Mouse (Mus musculus): ENCODE data around the gene Phb2. TPM values are rescaled to one million over a fixed set of nuclear protein-coding genes. Genes with fewer than 3 reads are reported as not detected.

Phb2 gene
- polyA plus RNA-seq, 1 experiment from 2014 or later, result 353 TPM

DNA sequence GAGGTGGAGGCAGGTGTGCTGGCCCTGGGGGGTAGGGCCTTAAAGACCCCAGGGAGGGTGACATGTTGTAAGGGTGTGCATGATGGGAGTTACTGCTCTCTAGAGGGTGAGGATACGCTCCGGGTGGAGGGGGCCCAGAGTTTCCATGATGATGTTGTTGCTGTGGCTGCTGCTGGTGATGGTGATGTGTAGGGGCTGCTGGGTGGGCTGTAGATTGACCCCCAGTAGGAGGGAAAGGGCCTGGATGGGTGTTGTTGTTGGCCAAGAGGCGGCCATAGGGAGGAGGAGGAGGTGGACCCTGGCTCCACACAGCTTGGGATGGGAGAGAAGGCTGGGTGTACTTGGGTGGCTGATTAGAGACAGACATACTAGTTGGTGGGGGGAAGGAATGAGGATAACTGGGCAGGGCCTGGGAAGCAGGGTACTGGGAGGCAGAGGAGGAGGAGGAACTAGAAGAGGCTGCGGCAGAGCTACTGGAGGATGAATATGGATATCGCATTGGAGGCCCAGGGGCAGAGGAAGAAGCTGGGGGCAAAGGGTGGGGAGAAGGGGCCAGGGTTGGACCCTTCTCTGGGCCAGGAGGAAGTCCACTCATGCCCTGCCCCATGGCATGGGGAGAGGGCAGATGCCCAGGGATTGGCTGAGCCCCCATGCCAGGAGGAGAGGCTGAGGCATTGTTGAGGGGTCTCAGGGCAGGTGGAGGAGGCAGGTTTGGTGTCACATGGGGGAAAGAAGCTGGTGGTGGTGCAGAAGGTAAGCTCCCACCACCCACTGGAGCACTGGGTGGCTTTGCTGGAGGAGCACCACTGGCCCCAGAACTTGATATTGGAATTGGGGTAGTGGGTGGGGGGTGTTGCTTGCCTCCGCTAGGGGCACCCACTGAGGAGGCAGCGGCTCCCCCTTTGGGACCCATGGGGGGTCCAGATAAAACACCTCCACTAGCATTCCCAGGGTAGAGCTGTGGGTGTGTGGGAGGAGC, 34.8 kb downstream of the Phb2 start:
- no peak for ATAC-seq (ENCODE audit: low FRiP score)
- H3K4me1 ChIP-seq (ENCODE audit: control insufficient read depth, insufficient read depth, low read length), result peaks cover 17% of the 10 kb centered on the region

DNA sequence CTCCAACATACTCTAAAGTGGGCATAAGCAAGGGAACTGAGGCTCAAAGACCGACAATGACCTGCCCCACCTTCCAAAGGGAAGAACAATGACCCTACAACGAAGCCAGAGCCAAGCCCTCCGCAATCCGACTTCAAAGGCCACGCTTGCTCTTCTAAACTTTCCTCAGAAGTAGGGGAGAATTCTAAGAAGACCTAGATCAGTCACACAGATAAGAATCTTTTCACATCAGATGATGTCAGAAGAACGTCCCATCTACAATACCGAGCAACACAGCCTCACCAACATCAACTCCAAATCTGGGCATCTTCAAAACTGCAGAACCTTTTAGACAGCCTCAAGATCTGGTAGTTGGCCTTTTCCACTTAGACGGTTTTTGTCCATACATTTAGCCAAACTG, 38.3 kb downstream of the Phb2 start:
- DNase-seq (ENCODE audit: low spot score, missing footprints) (no peak), ATAC-seq (ENCODE audit: low FRiP score) (no peak)
- H3K9ac ChIP-seq (ENCODE audit: low read length), result no peak overlapping the region
- H3K27ac ChIP-seq (ENCODE audit: low read depth, low read length), result no peak overlapping the region
- no peak overlapping the region for H3K4me3 ChIP-seq (ENCODE audit: low read depth, low read length)
- no peaks in the 10 kb centered on the region for H3K27me3 ChIP-seq (ENCODE audit: control insufficient read depth, insufficient read depth, low read length)
- no peak overlapping the region for H3K4me2 ChIP-seq
- WGBS, result 84% methylated on average over 8 of the region's 8 CpGs
- H3K36me3 ChIP-seq (ENCODE audit: control insufficient read depth, insufficient read depth, low read length), result peaks cover 12% of the 10 kb centered on the region
- H3K9me3 ChIP-seq (ENCODE audit: control insufficient read depth, low read length), result no peaks in the 10 kb centered on the region
- H3K4me1 ChIP-seq (ENCODE audit: control insufficient read depth, insufficient read depth, low read length), result peaks cover 22% of the 10 kb centered on the region

More for the DNA sequence above, 34.8 kb downstream of the Phb2 start:
- no peak overlapping the region for H3K27ac ChIP-seq (ENCODE audit: low read depth, low read length)
- H3K9ac ChIP-seq (ENCODE audit: low read length), result no peak overlapping the region
- H3K4me2 ChIP-seq, result peak overlapping the region; percentile 98
- no peak overlapping the region for H3K4me3 ChIP-seq (ENCODE audit: low read depth, low read length)
- H3K27me3 ChIP-seq (ENCODE audit: control insufficient read depth, insufficient read depth, low read length), result no peaks in the 10 kb centered on the region
- no peak for DNase-seq (ENCODE audit: low spot score, missing footprints)
- H3K36me3 ChIP-seq (ENCODE audit: control insufficient read depth, insufficient read depth, low read length), result peaks cover 20% of the 10 kb centered on the region
- H3K9me3 ChIP-seq (ENCODE audit: control insufficient read depth, low read length), result no peaks in the 10 kb centered on the region
- 93% methylated on average over 7 of the region's 7 CpGs for WGBS

- DNase-seq (ENCODE audit: low spot score, missing footprints) (no peak), ATAC-seq (ENCODE audit: low FRiP score) (no peak)
- 90% methylated on average over 2 of the region's 2 CpGs for WGBS
- no peak overlapping the region for H3K9ac ChIP-seq (ENCODE audit: low read length)
- H3K27ac ChIP-seq (ENCODE audit: low read depth, low read length), result no peak overlapping the region
- H3K9me3 ChIP-seq (ENCODE audit: control insufficient read depth, low read length), result no peaks in the 10 kb centered on the region
- no peak overlapping the region for H3K4me3 ChIP-seq (ENCODE audit: low read depth, low read length)
- no peak overlapping the region for H3K4me2 ChIP-seq
- H3K4me1 ChIP-seq (ENCODE audit: control insufficient read depth, insufficient read depth, low read length), result peaks cover 31% of the 10 kb centered on the region
- H3K36me3 ChIP-seq (ENCODE audit: control insufficient read depth, insufficient read depth, low read length), result 0 out of 2 replicates have a peak, but pooled peaks cover 4% of the 10 kb centered on the region
- H3K27me3 ChIP-seq (ENCODE audit: control insufficient read depth, insufficient read depth, low read length), result no peaks in the 10 kb centered on the region
Measured at GRCm38 (mm10) chr6:124753861-124754260, 41.7 kb downstream of the Phb2 start.

DNA sequence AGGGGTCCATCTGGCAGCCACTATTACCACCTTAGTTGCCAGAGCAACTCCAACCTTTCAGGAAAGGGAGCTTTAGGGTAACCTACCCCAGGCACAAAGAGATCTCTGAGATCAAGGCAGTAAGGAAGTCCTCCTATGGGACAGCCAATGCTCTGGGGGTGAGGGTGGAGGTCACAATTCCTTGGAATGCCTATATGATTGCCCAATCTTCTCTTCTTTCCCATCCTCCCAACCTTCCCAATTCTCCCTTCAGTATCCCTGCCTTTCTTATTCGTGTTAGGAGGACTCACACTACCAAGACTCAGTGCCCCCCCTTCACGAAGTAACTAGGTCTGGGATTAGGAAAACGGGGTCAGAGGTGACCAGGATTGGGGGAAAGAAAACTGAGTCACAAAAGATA, 43.2 kb downstream of the Phb2 start:
- Histone ChIP-seq H3K27ac (ENCODE audit: low read depth, low read length) (peak overlapping the region; percentile 92; the same call in 1 of the 2 replicates), H3K4me1 (ENCODE audit: control insufficient read depth, insufficient read depth, low read length) (peaks cover 34% of the 10 kb centered on the region), H3K27me3 (ENCODE audit: control insufficient read depth, insufficient read depth, low read length) (no peaks in the 10 kb centered on the region), H3K9ac (ENCODE audit: low read length) (peak overlapping the region; percentile 85), H3K4me3 (ENCODE audit: low read depth, low read length) (peak overlapping the region; percentile 87), H3K4me2 (peak overlapping the region; percentile 68), H3K9me3 (ENCODE audit: control insufficient read depth, low read length) (no peaks in the 10 kb centered on the region), H3K36me3 (ENCODE audit: control insufficient read depth, insufficient read depth, low read length) (no peaks in the 10 kb centered on the region)
- ATAC-seq (ENCODE audit: low FRiP score), result no peak
- WGBS, result 2% methylated on average over 3 of the region's 3 CpGs
- DNase-seq (ENCODE audit: low spot score, missing footprints), result no peak

DNA sequence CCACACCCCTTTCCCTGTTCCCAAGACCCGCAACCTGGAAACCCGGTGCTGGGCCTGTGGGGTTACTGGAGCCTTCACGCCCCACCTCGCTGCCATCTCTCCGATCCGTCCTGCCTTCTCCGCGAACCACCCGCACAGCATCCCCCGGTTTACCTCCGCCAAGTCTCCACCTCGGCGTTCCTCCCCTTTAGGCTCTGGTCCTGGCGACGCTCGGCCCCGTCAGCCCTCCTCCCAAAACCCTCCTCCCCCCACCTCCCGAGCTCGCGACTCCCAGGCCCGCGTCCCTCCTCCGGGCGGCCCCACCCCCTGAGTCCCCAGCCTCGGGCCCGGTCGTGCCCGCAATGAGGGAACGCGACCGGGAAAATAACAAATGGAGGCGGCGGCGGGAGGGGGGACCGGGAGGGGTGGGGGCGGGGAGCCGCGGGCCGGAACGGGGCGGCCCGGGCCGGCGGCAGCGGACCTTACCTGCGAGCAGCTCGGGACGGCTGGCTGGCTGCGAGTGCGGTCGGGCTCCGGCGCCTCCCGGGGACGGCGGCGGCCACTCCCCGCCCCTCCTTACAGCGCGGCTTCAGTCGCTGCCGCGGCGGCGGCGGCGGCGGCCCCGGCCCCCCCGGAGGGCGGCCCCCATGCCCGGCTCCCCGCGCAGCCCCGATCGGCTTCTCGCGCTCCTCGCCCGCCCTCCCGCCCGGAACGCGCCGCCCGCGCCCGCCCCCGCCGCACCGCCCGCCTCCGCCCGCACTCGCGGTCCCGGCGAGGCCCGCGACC, 43.9 kb downstream of the Phb2 start, which contains the start of the genes Gm45234 and Atn1:
Gm45234 (minus strand) TSS at position 191 of the 765 bp plus-strand sequence.
Atn1 (minus strand) TSS at position 694 of the 765 bp plus-strand sequence.
- H3K4me1 ChIP-seq (ENCODE audit: control insufficient read depth, insufficient read depth, low read length), result peaks cover 34% of the 10 kb centered on the region
- ATAC-seq (ENCODE audit: low FRiP score) (peak; percentile 68), DNase-seq (ENCODE audit: low spot score, missing footprints) (peak; percentile 94)
- H3K27ac ChIP-seq (ENCODE audit: low read depth, low read length), result peak within 1 kb of the TSS; percentile 92
- H3K9me3 ChIP-seq (ENCODE audit: control insufficient read depth, low read length), result no peaks in the 10 kb centered on the region
- H3K9ac ChIP-seq (ENCODE audit: low read length), result peak within 1 kb of the TSS; percentile 85
- H3K36me3 ChIP-seq (ENCODE audit: control insufficient read depth, insufficient read depth, low read length), result no peaks in the 10 kb centered on the region
- peak within 1 kb of the TSS; percentile 87 for H3K4me3 ChIP-seq (ENCODE audit: low read depth, low read length)
- under 1% methylated on average over 57 of the region's 100 CpGs for WGBS
- peak within 1 kb of the TSS; percentile 68 for H3K4me2 ChIP-seq
- no peaks in the 10 kb centered on the region for H3K27me3 ChIP-seq (ENCODE audit: control insufficient read depth, insufficient read depth, low read length)

- ATAC-seq (ENCODE audit: low FRiP score) (peak; percentile 77), DNase-seq (ENCODE audit: low spot score, missing footprints) (peak; percentile 97)
- Histone ChIP-seq H3K4me1 (ENCODE audit: control insufficient read depth, insufficient read depth, low read length) (peaks cover 34% of the 10 kb centered on the region), H3K4me2 (peak overlapping the region; percentile 68), H3K9me3 (ENCODE audit: control insufficient read depth, low read length) (no peaks in the 10 kb centered on the region), H3K9ac (ENCODE audit: low read length) (peak overlapping the region; percentile 85), H3K27ac (ENCODE audit: low read depth, low read length) (peak overlapping the region; percentile 92), H3K4me3 (ENCODE audit: low read depth, low read length) (peak overlapping the region; percentile 87), H3K27me3 (ENCODE audit: control insufficient read depth, insufficient read depth, low read length) (no peaks in the 10 kb centered on the region), H3K36me3 (ENCODE audit: control insufficient read depth, insufficient read depth, low read length) (no peaks in the 10 kb centered on the region)
- WGBS, result 2% methylated on average over 50 of the region's 54 CpGs
Measured at GRCm38 (mm10) chr6:124756652-124757350, 44.7 kb downstream of the Phb2 start.

DNA sequence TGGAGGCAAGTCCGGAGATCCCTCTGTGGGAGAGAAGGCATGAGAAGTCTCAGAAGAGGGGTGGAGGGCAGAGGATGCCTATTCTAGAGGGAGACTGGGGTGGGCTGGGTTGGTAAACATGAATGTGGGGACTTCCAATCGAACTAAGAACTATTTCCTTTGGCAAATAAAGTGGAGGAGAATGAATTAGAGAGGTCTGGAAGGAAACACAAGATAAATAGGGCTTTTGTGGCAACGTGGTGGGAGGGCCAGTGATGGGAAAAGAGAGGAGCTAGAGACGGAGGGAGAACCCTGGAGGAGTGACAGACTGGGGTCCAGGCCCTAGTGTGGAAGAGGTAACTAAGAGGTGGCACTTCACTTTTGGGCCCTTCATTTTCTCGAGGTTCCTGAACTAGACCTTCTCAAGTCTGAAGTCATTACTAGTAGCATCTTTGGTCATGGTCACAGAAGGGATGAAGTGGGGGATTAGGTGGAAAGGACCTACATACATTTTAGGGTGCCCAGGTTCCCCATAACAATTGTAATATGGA, 45.3 kb downstream of the Phb2 start:
- H3K27me3 ChIP-seq (ENCODE audit: control insufficient read depth, insufficient read depth, low read length), result no peaks in the 10 kb centered on the region
- peak overlapping the region; percentile 68 for H3K4me2 ChIP-seq
- peaks cover 34% of the 10 kb centered on the region for H3K4me1 ChIP-seq (ENCODE audit: control insufficient read depth, insufficient read depth, low read length)
- peak; percentile 92 for DNase-seq (ENCODE audit: low spot score, missing footprints)
- peak overlapping the region; percentile 85 for H3K9ac ChIP-seq (ENCODE audit: low read length)
- H3K27ac ChIP-seq (ENCODE audit: low read depth, low read length), result peak overlapping the region; percentile 92
- WGBS, result 11% methylated on average over 5 of the region's 5 CpGs
- peak overlapping the region; percentile 87 for H3K4me3 ChIP-seq (ENCODE audit: low read depth, low read length)
- no peak for ATAC-seq (ENCODE audit: low FRiP score)
- H3K36me3 ChIP-seq (ENCODE audit: control insufficient read depth, insufficient read depth, low read length), result no peaks in the 10 kb centered on the region
- no peaks in the 10 kb centered on the region for H3K9me3 ChIP-seq (ENCODE audit: control insufficient read depth, low read length)

All from midbrain, embryonic 11.5 days (tissue).